Mouse (Mus musculus) activated CD4-positive, CD25-positive, alpha-beta regulatory T cell, adult 4 months (primary cell): Measurements from ENCODE around the gene D6Ertd527e. TPM values are rescaled to one million over a fixed set of nuclear protein-coding genes. Genes with fewer than 3 reads are reported as not detected.
A peak's percentile ranks its signal among the peaks of the same experiment; 100 is the strongest.

Experiments
- ATAC-seq: one replicate; pipeline ENCODE4 v1.8.0; 2017
- polyA plus RNA-seq, 2 experiments: library from polyadenylated mRNA; unstranded; fragments of 100-300 nt; shearing (Covaris generic); gene quantifications; one replicate each; pipeline ENCODE4 v1.2.1; 2017

D6Ertd527e gene
- polyA plus RNA-seq, 2 experiments from 2014 or later = 0.25 to 0.70 TPM

DNA sequence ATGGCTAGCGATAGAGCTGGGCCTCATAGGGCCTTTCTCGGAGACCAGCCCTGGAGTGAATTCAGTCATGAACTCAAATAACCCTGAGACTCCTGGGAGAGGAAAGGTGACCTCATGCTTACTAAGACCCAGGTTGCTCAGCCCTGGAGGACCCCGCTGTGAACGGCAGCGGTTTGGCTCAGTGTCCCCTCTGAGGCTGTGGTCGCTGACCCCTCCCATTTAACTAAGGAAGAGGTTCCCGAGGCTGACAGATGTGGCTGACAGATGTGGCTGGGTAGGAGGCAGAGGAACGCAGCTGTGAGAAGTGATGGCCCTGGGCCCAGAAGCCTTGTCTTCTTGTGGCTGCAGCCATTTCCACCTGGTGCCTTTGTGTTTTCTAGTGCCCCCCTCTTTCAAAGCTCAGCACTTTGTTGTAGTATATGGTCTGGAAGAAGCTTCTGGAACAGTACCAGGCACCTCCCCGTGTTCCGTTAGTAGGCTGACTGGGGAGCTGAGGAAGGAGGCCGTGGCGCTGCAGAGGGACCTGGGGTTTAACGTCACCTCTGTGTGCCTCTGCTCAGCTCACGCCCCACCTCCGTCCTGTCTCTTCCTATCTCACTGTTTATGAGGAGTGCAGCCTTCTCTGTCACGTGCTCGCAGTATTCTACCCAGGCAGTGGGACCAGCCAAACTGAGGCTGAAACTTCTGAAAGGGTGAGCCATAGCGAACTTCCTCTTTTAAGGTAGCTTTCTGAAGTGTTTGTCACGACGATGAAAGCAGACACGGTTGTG is 48.1 kb downstream of the D6Ertd527e start:
- peak; percentile 94 for ATAC-seq

DNA sequence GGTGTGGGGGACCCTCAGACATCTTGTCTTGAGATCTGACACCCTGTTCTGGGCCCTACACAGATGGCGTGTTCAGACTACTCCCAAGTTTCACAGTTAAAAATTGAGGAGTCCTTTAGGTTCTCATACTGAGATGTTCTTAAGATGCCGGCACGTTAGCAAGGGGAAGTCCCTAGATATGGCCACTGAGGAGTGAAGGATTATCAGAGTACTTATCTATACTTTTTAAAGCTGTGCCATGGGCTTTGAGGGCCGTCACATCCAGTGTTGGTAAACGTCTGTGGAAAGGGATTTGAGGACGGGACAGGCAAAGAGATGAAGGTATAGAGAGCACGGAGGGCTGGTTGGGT is 48.7 kb downstream of the D6Ertd527e start:
- ATAC-seq = peak; percentile 33

DNA sequence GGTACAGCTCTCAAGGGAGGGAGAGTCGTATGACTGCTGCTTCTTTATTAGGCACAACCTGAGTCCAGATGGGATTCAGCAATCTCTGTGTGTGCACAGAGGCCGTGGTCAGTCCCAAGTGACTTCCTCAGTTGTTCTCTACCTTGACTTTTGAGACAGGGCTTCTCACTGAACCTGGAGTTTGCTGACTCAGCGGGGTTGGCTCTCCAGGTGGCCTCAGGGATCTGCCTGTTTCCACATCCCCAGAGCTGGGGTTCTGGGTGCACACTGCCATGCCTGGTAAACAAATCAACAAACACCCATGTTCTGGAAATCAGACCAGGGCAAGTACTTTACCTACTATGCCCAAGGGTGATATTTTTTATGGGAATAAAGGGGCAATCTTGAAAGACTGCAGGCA is 49.3 kb downstream of the D6Ertd527e start:
- no peak for ATAC-seq

DNA sequence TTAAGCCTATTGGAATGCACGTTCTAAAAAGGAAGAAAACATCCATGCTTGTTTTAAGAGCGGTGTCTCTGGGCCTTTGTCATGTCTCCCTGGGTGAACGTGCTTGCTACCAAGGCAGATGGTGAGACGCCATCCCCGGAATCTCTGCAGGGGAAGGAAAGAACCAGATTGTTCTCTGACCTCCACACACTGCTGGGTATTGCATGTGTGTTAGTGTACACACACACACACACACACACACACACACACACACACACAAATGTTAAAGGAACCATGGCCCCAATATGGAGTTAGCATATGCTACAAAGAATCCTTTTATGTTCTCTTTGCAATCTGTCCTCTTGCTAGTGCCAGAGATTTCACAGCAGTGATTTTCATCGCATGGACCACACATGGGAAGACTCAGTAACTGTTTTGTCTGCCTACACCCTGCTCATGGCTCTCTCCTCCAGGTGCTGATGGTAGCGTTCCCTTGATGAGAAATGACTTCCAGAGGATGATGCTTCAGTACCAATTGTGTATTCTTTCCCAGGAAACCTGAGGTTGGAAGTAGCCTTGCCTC is 53.6 kb downstream of the D6Ertd527e start:
- no peak for ATAC-seq

DNA sequence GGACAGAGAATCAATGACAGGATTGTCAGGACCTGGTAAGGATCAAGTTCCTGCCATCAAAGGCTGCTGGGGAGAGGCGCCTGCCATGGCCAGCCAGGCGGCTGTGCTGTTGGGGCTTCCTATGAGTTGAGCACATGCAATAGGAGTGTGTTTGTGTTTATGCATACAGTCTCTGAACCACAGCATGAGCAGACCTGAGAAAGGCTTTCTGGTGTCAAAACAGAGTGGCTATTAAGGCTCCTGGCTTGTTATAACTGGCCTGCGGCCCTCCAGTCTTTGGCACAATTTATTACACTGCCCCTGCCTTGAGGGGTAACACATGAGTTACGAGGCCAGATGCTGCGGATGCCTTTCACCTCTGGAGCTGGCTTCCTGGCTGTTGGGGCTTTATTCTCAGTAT is 55.6 kb downstream of the D6Ertd527e start:
- no peak for ATAC-seq

DNA sequence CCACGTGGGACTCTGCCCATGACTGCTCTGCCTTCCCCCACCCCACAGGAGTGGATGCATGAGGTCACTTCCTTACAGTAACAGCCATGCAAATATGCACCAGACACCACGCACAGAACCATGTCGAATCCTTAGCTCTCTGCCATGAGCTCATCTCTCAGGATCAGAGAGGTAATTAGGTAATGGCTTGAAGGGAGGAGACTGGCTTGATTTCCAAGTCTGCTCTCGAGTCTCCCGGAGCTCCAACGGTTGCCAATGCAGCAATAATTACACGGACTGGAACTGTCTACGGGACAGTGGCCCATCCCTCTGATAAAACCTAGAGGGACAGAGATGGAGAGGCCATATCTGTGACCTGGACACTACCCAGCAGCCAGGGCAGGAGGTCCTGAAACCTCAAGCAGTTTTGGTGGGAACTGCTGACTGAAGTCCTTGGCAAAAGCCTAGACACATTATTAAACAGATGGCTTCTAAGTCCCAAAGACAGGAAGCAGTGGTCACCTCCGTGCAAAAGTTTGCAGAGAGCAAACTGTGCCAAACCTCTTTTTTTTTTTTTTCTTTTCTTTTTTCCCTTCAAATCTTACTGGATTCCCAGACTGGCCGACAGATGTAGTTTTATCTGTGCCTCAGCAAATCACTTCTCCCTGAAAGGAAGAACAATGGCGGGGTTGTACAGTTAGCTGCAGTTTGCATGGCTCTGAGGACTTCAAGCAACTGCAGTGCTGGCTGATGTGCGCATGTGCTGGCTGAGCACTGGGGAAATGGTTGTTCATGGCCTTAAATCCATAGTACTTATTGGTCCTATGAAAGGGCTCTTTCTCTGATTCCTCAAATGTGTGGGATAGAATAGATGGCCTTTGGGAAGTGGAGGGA is 57.1 kb downstream of the D6Ertd527e start:
- ATAC-seq = no peak

Other genes starting within 250 kb of the D6Ertd527e start
- 100 to 1,000 TPM; 133 to 159 TPM for gene Nfu1, start 95.5 kb upstream of the D6Ertd527e start, polyA plus RNA-seq
- gene Gfpt1, start 61.9 kb upstream of the D6Ertd527e start, polyA plus RNA-seq = 10 to 100 TPM; 21.1 to 23.0 TPM
- under 1 TPM in 1 of 2 experiments, not detected in 1; 0.37 TPM for gene Antxr1, start 231.1 kb downstream of the D6Ertd527e start, polyA plus RNA-seq
- gene Gkn1, start 246.2 kb downstream of the D6Ertd527e start, polyA plus RNA-seq = not detected